Mouse (Mus musculus) bone marrow, adult 2 months (tissue): ENCODE measurements around the gene Ccr7.

Source experiments
- CTCF ChIP-seq: fragments of 200-500 bp; IDR thresholded peaks from 2 replicates; pipeline ENCODE4 v1.5.1; 2011; ENCODE audit warnings: low read length, control low read depth; ENCODE audit not compliant: control insufficient read depth, insufficient read depth
- POLR2A ChIP-seq: fragments of 200-500 bp; IDR thresholded peaks from 2 replicates; pipeline ENCODE4 v1.6.1; 2011; ENCODE audit warnings: low read depth, mild to moderate bottlenecking, control low read depth, low read length, borderline replicate concordance; ENCODE audit not compliant: control insufficient read depth

GRCm38 (mm10) chr11:99143123-99144082 lies 11.5 kb downstream of the Ccr7 start:
- no peak for TF ChIP-seq POLR2A
- no peak for TF ChIP-seq CTCF
